Mouse (Mus musculus) MEL (cell line): ENCODE results near the gene Loxl1. TPM values are rescaled to one million over a fixed set of nuclear protein-coding genes. Genes with fewer than 3 reads are reported as not detected.

Experiments used
- DNase-seq: peaks from one replicate; pipeline ENCODE4 v3.0.0; 2011; ENCODE audit warnings: low read depth, low spot score
- H3K27ac ChIP-seq: 2 replicates; pipeline ENCODE4 v1.5.1; 2012; ENCODE audit warnings: low read depth, mild to moderate bottlenecking, control low read depth, low read length, moderate library complexity; ENCODE audit not compliant: control insufficient read depth
- H3K27me3 ChIP-seq, 2 experiments: fragments of 150-350 bp in 1 of 2; sonication (generic) in 1 of 2; 2 replicates each; pipeline ENCODE4 v1.6.1; 2012; ENCODE audit warnings: low read length in 2 of 2, mild to moderate bottlenecking in 2 of 2, improper control_type of control experiment in 1 of 2, moderate library complexity in 1 of 2; ENCODE audit not compliant: insufficient read depth in 2 of 2, control insufficient read depth in 1 of 2
- H3K36me3 ChIP-seq, 2 experiments: 2 replicates each; pipeline ENCODE4 v1.6.1; 2012 to 2014; ENCODE audit warnings: low read length in 2 of 2, improper control_type of control experiment in 1 of 2, inconsistent platforms in 1 of 2, mild to moderate bottlenecking in 1 of 2; ENCODE audit not compliant: insufficient read depth in 2 of 2, control insufficient read depth in 1 of 2
- H3K4me1 ChIP-seq, 2 experiments: fragments of 150-350 bp in 1 of 2; sonication (generic) in 1 of 2; 2 replicates each; pipeline ENCODE4 v1.6.1; 2012; ENCODE audit warnings: low read length in 2 of 2, improper control_type of control experiment in 1 of 2, mild to moderate bottlenecking in 1 of 2; ENCODE audit not compliant: insufficient read depth in 2 of 2, control insufficient read depth in 1 of 2
- H3K4me3 ChIP-seq, 2 experiments: fragments of 150-350 bp in 1 of 2; sonication (generic) in 1 of 2; 2 replicates each; pipeline ENCODE4 v1.5.1; 2012; ENCODE audit warnings: low read depth in 2 of 2, low read length in 2 of 2, mild to moderate bottlenecking in 2 of 2, moderate library complexity in 2 of 2, control low read depth in 1 of 2, improper control_type of control experiment in 1 of 2; ENCODE audit not compliant: control insufficient read depth in 1 of 2, insufficient read depth in 1 of 2
- H3K79me2 ChIP-seq: 2 replicates; pipeline ENCODE4 v1.6.1; 2012; ENCODE audit warnings: mild to moderate bottlenecking, low read length, moderate library complexity; ENCODE audit not compliant: control insufficient read depth, poor library complexity, insufficient read depth
- H3K9ac ChIP-seq: 2 replicates; pipeline ENCODE4 v1.6.1; 2012; ENCODE audit warnings: low read depth, mild to moderate bottlenecking, control low read depth, low read length, moderate library complexity; ENCODE audit not compliant: control insufficient read depth, poor library complexity, severe bottlenecking
- H3K9me3 ChIP-seq: fragments of 150-350 bp; sonication (generic); replicated peaks from 2 replicates; pipeline ENCODE4 v1.6.1; 2012; ENCODE audit warnings: mild to moderate bottlenecking, low read length, improper control_type of control experiment, moderate library complexity; ENCODE audit not compliant: insufficient read depth
- BHLHE40 ChIP-seq: IDR thresholded peaks from 2 replicates; pipeline ENCODE4 v1.6.1; 2012; ENCODE audit warnings: low read depth, mild to moderate bottlenecking, inconsistent platforms, low read length, improper control_type of control experiment, borderline replicate concordance
- CHD2 ChIP-seq: IDR thresholded peaks from 2 replicates; pipeline ENCODE4 v1.6.1; 2011; ENCODE audit warnings: low read length, improper control_type of control experiment
- CTCF ChIP-seq, 3 experiments: IDR thresholded peaks in 2 of 3; conservative IDR thresholded peaks in 1 of 3; 2 replicates each; pipeline ENCODE4 v1.5.1; 2011 to 2012; ENCODE audit warnings: low read length in 3 of 3, low read depth in 2 of 3, mild to moderate bottlenecking in 2 of 3, improper control_type of control experiment in 1 of 3, inconsistent platforms in 1 of 3, mixed read lengths in 1 of 3, moderate library complexity in 1 of 3; ENCODE audit not compliant: control insufficient read depth in 1 of 3, insufficient read depth in 1 of 3, poor library complexity in 1 of 3, severe bottlenecking in 1 of 3
- E2F4 ChIP-seq: IDR thresholded peaks from 2 replicates; pipeline ENCODE4 v1.6.1; 2011; ENCODE audit warnings: low read depth, low read length, improper control_type of control experiment, borderline replicate concordance
- ETS1 ChIP-seq: IDR thresholded peaks from 2 replicates; pipeline ENCODE4 v1.6.1; 2012; ENCODE audit warnings: low read depth, mild to moderate bottlenecking, inconsistent platforms, low read length, improper control_type of control experiment, moderate library complexity
- JUND ChIP-seq: IDR thresholded peaks from 2 replicates; pipeline ENCODE4 v1.6.1; 2011; ENCODE audit warnings: low read depth, mild to moderate bottlenecking, improper control_type of control experiment, low read length
- KAT2A ChIP-seq: conservative IDR thresholded peaks from 2 replicates; pipeline ENCODE4 v1.6.1; 2012; ENCODE audit warnings: low read depth, low read length, improper control_type of control experiment, inconsistent platforms
- MAX ChIP-seq: IDR thresholded peaks from 2 replicates; pipeline ENCODE4 v1.6.1; 2011; ENCODE audit warnings: low read length, improper control_type of control experiment
- MEF2A ChIP-seq: IDR thresholded peaks from 2 replicates; pipeline ENCODE4 v1.6.1; 2014; ENCODE audit warnings: low read depth, mild to moderate bottlenecking, inconsistent platforms, low read length, improper control_type of control experiment; ENCODE audit not compliant: poor library complexity, insufficient replicate concordance, severe bottlenecking; ENCODE audit errors: extremely low read depth
- MXI1 ChIP-seq: IDR thresholded peaks from 2 replicates; pipeline ENCODE4 v1.6.1; 2011; ENCODE audit warnings: mild to moderate bottlenecking, low read depth, low read length, improper control_type of control experiment
- NELFE ChIP-seq: IDR thresholded peaks from 2 replicates; pipeline ENCODE4 v1.6.1; 2011; ENCODE audit warnings: low read depth, low read length, improper control_type of control experiment
- NRF1 ChIP-seq: IDR thresholded peaks from 2 replicates; pipeline ENCODE4 v1.6.1; 2014; ENCODE audit warnings: low read depth, mild to moderate bottlenecking, inconsistent platforms, low read length, improper control_type of control experiment, moderate library complexity; ENCODE audit not compliant: poor library complexity, insufficient read depth, severe bottlenecking
- POLR2A ChIP-seq, 2 experiments: IDR thresholded peaks; 2 replicates each; pipeline ENCODE4 v1.6.1; 2011 to 2012; ENCODE audit warnings: low read length in 2 of 2, mild to moderate bottlenecking in 2 of 2, control low read depth in 1 of 2, improper control_type of control experiment in 1 of 2, low read depth in 1 of 2, moderate library complexity in 1 of 2; ENCODE audit not compliant: control insufficient read depth in 1 of 2, insufficient read depth in 1 of 2, poor library complexity in 1 of 2
- POLR2AphosphoS5 ChIP-seq: IDR thresholded peaks from 2 replicates; pipeline ENCODE4 v1.6.1; 2012; ENCODE audit warnings: low read depth, borderline replicate concordance, mild to moderate bottlenecking, inconsistent platforms, low read length, moderate library complexity, mixed read lengths
- RAD21 ChIP-seq: IDR thresholded peaks from 2 replicates; pipeline ENCODE4 v1.6.1; 2011; ENCODE audit warnings: mild to moderate bottlenecking, low read depth, low read length, improper control_type of control experiment
- SIN3A ChIP-seq: IDR thresholded peaks from 2 replicates; pipeline ENCODE4 v1.6.1; 2012; ENCODE audit warnings: low read length, improper control_type of control experiment, inconsistent platforms
- SMC3 ChIP-seq: IDR thresholded peaks from 2 replicates; pipeline ENCODE4 v1.6.1; 2011; ENCODE audit warnings: low read depth, low read length, improper control_type of control experiment
- TAL1 ChIP-seq: IDR thresholded peaks from 2 replicates; pipeline ENCODE4 v1.6.1; 2012; ENCODE audit warnings: mild to moderate bottlenecking, inconsistent platforms, low read length, moderate library complexity, mixed read lengths
- TCF12 ChIP-seq: IDR thresholded peaks from 2 replicates; pipeline ENCODE4 v1.6.1; 2014; ENCODE audit warnings: low read depth, mild to moderate bottlenecking, inconsistent platforms, low read length, improper control_type of control experiment, moderate library complexity
- UBTF ChIP-seq: IDR thresholded peaks from 2 replicates; pipeline ENCODE4 v1.6.1; 2012; ENCODE audit warnings: low read depth, mild to moderate bottlenecking, inconsistent platforms, low read length, improper control_type of control experiment, moderate library complexity, borderline replicate concordance; ENCODE audit not compliant: insufficient read depth
- USF1 ChIP-seq: IDR thresholded peaks from 2 replicates; pipeline ENCODE4 v1.6.1; 2014; ENCODE audit warnings: low read depth, mild to moderate bottlenecking, inconsistent platforms, low read length, improper control_type of control experiment, moderate library complexity
- ZC3H11A ChIP-seq: IDR thresholded peaks from 2 replicates; pipeline ENCODE4 v1.6.1; 2012; ENCODE audit warnings: low read depth, mild to moderate bottlenecking, inconsistent platforms, low read length, improper control_type of control experiment
- ZNF384 ChIP-seq: IDR thresholded peaks from 2 replicates; pipeline ENCODE4 v1.6.1; 2012; ENCODE audit warnings: low read depth, mild to moderate bottlenecking, inconsistent platforms, low read length, improper control_type of control experiment
- polyA plus RNA-seq, 2 experiments: library from polyadenylated mRNA; stranded (reverse) in 1 of 2; unstranded in 1 of 2; fragments of >175 nt in 1 of 2; fragments of >200 nt in 1 of 2; gene quantifications; 2 replicates each; pipeline versions ENCODE4 v1.2.1 to v1.2.4; 2012; ENCODE audit warnings: low replicate concordance in 2 of 2, low read depth in 1 of 2; ENCODE audit not compliant: insufficient read length in 2 of 2, insufficient read depth in 1 of 2, missing spikeins in 1 of 2
- total RNA-seq: library from RNA; depleted of rRNA; stranded (reverse); fragments of 300-350 nt; gene quantifications from 2 replicates; pipeline ENCODE4 v1.2.3, GENCODE M21; 2012

Gene Loxl1
- total and polyA plus RNA-seq, 3 experiments = not detected

- no peak overlapping the region for H3K9ac ChIP-seq
- H3K4me3 ChIP-seq = no peak overlapping the region
- H3K79me2 ChIP-seq = no peaks in the 10 kb centered on the region
- no peak for DNase-seq
- TF ChIP-seq ETS1 (no peak), BHLHE40 (no peak), ZC3H11A (no peak), JUND (no peak), POLR2AphosphoS5 (no peak), TAL1 (no peak)
- H3K4me1 ChIP-seq = no peaks in the 10 kb centered on the region; a peak in 1 of 4 replicates
- H3K27ac ChIP-seq = no peak overlapping the region
- H3K36me3 ChIP-seq = peaks cover 0 to 2% of the 10 kb centered on the region in 2 experiments; a peak in 1 of 4 replicates
- peaks cover 28 to 30% of the 10 kb centered on the region in 2 experiments for H3K27me3 ChIP-seq
- H3K9me3 ChIP-seq = no peaks in the 10 kb centered on the region
Measured at GRCm38 (mm10) chr9:58305686-58306085, 7.3 kb downstream of the Loxl1 start.

- DNase-seq = no peak
- Histone ChIP-seq H3K9ac (no peak overlapping the region), H3K4me1 (no peaks in the 10 kb centered on the region; a peak in 1 of 4 replicates), H3K9me3 (no peaks in the 10 kb centered on the region), H3K36me3 (peaks cover 0 to 2% of the 10 kb centered on the region in 2 experiments; a peak in 1 of 4 replicates), H3K4me3 (no peak overlapping the region), H3K79me2 (no peaks in the 10 kb centered on the region), H3K27me3 (peaks cover 32 to 38% of the 10 kb centered on the region in 2 experiments), H3K27ac (no peak overlapping the region)
- TF ChIP-seq MXI1 = no peak
- no peak for TF ChIP-seq SIN3A
- TF ChIP-seq CHD2 = no peak
- no peak for TF ChIP-seq MEF2A
- no peak for TF ChIP-seq SMC3
- no peak for TF ChIP-seq UBTF
- no peak for TF ChIP-seq TCF12
- TF ChIP-seq POLR2AphosphoS5 = no peak
- no peak for TF ChIP-seq JUND
- TF ChIP-seq ZNF384 = no peak
- TF ChIP-seq E2F4 = no peak
- no peak for TF ChIP-seq CTCF (IDR thresholded peaks at IDR 0.05 in 2 of 3, conservative IDR thresholded peaks at IDR 0.05 in 1 of 3; ENCODE audit: control insufficient read depth in 1 of 3, insufficient read depth in 1 of 3, low read depth in 2 of 3, low read length in 3 of 3, poor library complexity in 1 of 3, severe bottlenecking in 1 of 3)
- TF ChIP-seq RAD21 = no peak
- no peak for TF ChIP-seq NELFE
- TF ChIP-seq USF1 = no peak
- no peak for TF ChIP-seq POLR2A (IDR thresholded peaks at IDR 0.05; ENCODE audit: control insufficient read depth in 1 of 2, insufficient read depth in 1 of 2, low read depth in 1 of 2, low read length in 2 of 2, poor library complexity in 1 of 2)
- no peak for TF ChIP-seq MAX
- TF ChIP-seq NRF1 = no peak
- TF ChIP-seq KAT2A = no peak
Measured at GRCm38 (mm10) chr9:58303599-58304271, 9.3 kb downstream of the Loxl1 start.
